Mouse (Mus musculus): ENCODE measurements around the gene Cadm1. TPM values are rescaled to one million over a fixed set of nuclear protein-coding genes. Genes with fewer than 3 reads are reported as not detected.
A peak's percentile ranks its signal among the peaks of the same experiment; 100 is the strongest.

Cadm1 gene
- polyA plus RNA-seq, 1 experiment from 2014 or later, result 206 TPM

- no peak for ATAC-seq
- 78% methylated on average over 8 of the region's 8 CpGs for WGBS
- Histone ChIP-seq H3K27me3 (replicated peaks; ENCODE audit: control insufficient read depth, insufficient read depth, low read length) (peaks cover 13% of the 10 kb centered on the region), H3K9me3 (replicated peaks; ENCODE audit: control insufficient read depth, low read length) (no peaks in the 10 kb centered on the region), H3K4me1 (ENCODE audit: control insufficient read depth, insufficient read depth, low read length) (no peaks in the 10 kb centered on the region), H3K36me3 (ENCODE audit: control insufficient read depth, insufficient read depth, low read length) (no peaks in the 10 kb centered on the region), H3K4me3 (ENCODE audit: low read depth, low read length) (no peak overlapping the region), H3K27ac (ENCODE audit: low read depth, low read length) (no peak overlapping the region), H3K4me2 (ENCODE audit: low read length) (no peak overlapping the region), H3K9ac (ENCODE audit: low read length) (no peak overlapping the region)
- no peak for DNase-seq (ENCODE audit: low spot score)
These were observed 361.7 kb downstream of the Cadm1 start for GRCm38 (mm10) chr9:47891721-47892120.

DNA sequence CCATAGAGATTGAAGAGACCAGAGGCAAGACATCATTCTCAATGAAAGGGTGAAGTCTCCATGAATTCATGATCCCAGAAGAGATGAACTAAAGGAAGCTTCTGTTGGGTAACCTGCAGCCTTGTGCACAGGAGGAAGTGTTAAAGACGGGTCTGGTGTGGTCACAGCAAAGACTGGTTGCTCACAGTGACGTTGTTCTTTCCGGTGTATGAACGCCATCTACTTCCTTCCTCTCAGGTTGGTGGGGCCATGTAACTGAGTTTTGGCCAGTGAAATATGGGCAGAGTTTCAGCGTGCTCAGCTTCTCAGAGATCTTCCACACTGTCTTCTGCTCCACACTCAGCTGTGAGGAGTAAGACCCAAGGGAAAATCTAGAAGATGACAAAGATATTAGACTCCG lies 363.0 kb downstream of the Cadm1 start:
- Histone ChIP-seq H3K27ac (ENCODE audit: low read depth, low read length) (no peak overlapping the region), H3K4me3 (ENCODE audit: low read depth, low read length) (no peak overlapping the region), H3K4me1 (ENCODE audit: control insufficient read depth, insufficient read depth, low read length) (no peaks in the 10 kb centered on the region), H3K9ac (ENCODE audit: low read length) (no peak overlapping the region), H3K27me3 (replicated peaks; ENCODE audit: control insufficient read depth, insufficient read depth, low read length) (peaks cover 21% of the 10 kb centered on the region), H3K4me2 (ENCODE audit: low read length) (no peak overlapping the region), H3K36me3 (ENCODE audit: control insufficient read depth, insufficient read depth, low read length) (no peaks in the 10 kb centered on the region), H3K9me3 (replicated peaks; ENCODE audit: control insufficient read depth, low read length) (no peaks in the 10 kb centered on the region)
- 93% methylated on average over 6 of the region's 6 CpGs for WGBS
- no peak for ATAC-seq
- DNase-seq (ENCODE audit: low spot score), result no peak

DNA sequence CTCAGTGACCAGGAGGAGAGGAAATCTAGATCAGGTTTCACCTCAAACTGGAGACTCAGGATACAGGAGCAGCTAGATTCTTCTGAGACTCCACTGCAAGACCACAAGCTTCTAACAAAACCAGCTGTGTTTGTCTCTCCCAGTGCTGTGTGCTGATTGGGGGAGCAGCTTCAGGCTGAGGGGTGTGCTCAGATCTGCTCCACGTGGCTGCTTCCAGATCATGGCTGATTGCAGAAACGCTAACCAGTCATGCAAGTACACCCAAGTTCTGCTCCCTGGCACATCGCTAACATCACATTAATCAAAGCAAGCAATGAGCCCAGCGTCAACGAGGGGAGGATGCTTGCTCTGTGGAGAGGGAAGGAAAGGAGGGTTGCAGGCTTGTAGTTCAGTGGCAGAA lies 364.1 kb downstream of the Cadm1 start:
- Histone ChIP-seq H3K9me3 (replicated peaks; ENCODE audit: control insufficient read depth, low read length) (no peaks in the 10 kb centered on the region), H3K9ac (ENCODE audit: low read length) (no peak overlapping the region), H3K27ac (ENCODE audit: low read depth, low read length) (no peak overlapping the region), H3K4me3 (ENCODE audit: low read depth, low read length) (no peak overlapping the region), H3K4me1 (ENCODE audit: control insufficient read depth, insufficient read depth, low read length) (no peaks in the 10 kb centered on the region), H3K27me3 (replicated peaks; ENCODE audit: control insufficient read depth, insufficient read depth, low read length) (peaks cover 28% of the 10 kb centered on the region), H3K36me3 (ENCODE audit: control insufficient read depth, insufficient read depth, low read length) (no peaks in the 10 kb centered on the region), H3K4me2 (ENCODE audit: low read length) (no peak overlapping the region)
- WGBS, result 54% methylated on average over 5 of the region's 5 CpGs
- ATAC-seq (no peak), DNase-seq (ENCODE audit: low spot score) (peak; percentile 30)

GRCm38 (mm10) chr9:47894661-47895060 lies 364.7 kb downstream of the Cadm1 start:
- Histone ChIP-seq H3K4me1 (ENCODE audit: control insufficient read depth, insufficient read depth, low read length) (no peaks in the 10 kb centered on the region), H3K27ac (ENCODE audit: low read depth, low read length) (no peak overlapping the region), H3K9ac (ENCODE audit: low read length) (no peak overlapping the region), H3K27me3 (replicated peaks; ENCODE audit: control insufficient read depth, insufficient read depth, low read length) (peaks cover 33% of the 10 kb centered on the region), H3K4me3 (ENCODE audit: low read depth, low read length) (no peak overlapping the region), H3K9me3 (replicated peaks; ENCODE audit: control insufficient read depth, low read length) (no peaks in the 10 kb centered on the region), H3K36me3 (ENCODE audit: control insufficient read depth, insufficient read depth, low read length) (no peaks in the 10 kb centered on the region), H3K4me2 (ENCODE audit: low read length) (no peak overlapping the region)
- WGBS, result 31% methylated on average over 7 of the region's 7 CpGs
- no peak for DNase-seq (ENCODE audit: low spot score)
- no peak for ATAC-seq

GRCm38 (mm10) chr9:47895121-47895520 lies 365.1 kb downstream of the Cadm1 start:
- no peak overlapping the region for H3K4me3 ChIP-seq (ENCODE audit: low read depth, low read length)
- H3K4me2 ChIP-seq (ENCODE audit: low read length), result no peak overlapping the region
- DNase-seq (ENCODE audit: low spot score) (no peak), ATAC-seq (no peak)
- H3K27ac ChIP-seq (ENCODE audit: low read depth, low read length), result no peak overlapping the region
- no peaks in the 10 kb centered on the region for H3K36me3 ChIP-seq (ENCODE audit: control insufficient read depth, insufficient read depth, low read length)
- no peaks in the 10 kb centered on the region for H3K9me3 ChIP-seq (replicated peaks; ENCODE audit: control insufficient read depth, low read length)
- H3K9ac ChIP-seq (ENCODE audit: low read length), result no peak overlapping the region
- no peaks in the 10 kb centered on the region for H3K4me1 ChIP-seq (ENCODE audit: control insufficient read depth, insufficient read depth, low read length)
- H3K27me3 ChIP-seq (replicated peaks; ENCODE audit: control insufficient read depth, insufficient read depth, low read length), result peaks cover 36% of the 10 kb centered on the region
- 8% methylated on average over 9 of the region's 9 CpGs for WGBS

DNA sequence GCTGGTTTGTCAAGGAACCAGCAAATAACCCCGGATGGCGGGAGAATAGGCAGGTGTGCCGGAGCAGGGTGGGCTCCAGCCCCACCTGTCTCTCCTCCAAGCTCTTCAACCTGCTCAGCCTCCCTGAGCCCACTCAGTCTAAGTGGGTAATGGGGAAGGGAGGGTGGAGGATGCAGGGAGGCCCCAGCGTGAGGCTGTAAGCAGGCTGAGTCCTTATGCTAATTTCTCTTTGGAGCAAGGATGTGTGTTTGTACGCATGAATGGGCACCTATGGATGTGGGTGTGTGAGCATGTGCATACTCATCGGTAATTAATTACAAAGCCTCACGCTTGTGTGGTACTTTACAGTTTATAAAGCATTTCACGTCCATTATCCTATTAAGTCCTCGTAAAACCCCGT lies 370.8 kb downstream of the Cadm1 start:
- ATAC-seq (peak; percentile 79), DNase-seq (ENCODE audit: low spot score) (peak; percentile 87)
- WGBS, result 14% methylated on average over 10 of the region's 10 CpGs
- Histone ChIP-seq H3K36me3 (ENCODE audit: control insufficient read depth, insufficient read depth, low read length) (no peaks in the 10 kb centered on the region), H3K9ac (ENCODE audit: low read length) (no peak overlapping the region), H3K27me3 (replicated peaks; ENCODE audit: control insufficient read depth, insufficient read depth, low read length) (peaks cover 44% of the 10 kb centered on the region), H3K4me3 (ENCODE audit: low read depth, low read length) (no peak overlapping the region), H3K27ac (ENCODE audit: low read depth, low read length) (no peak overlapping the region), H3K9me3 (replicated peaks; ENCODE audit: control insufficient read depth, low read length) (no peaks in the 10 kb centered on the region), H3K4me2 (ENCODE audit: low read length) (no peak overlapping the region), H3K4me1 (ENCODE audit: control insufficient read depth, insufficient read depth, low read length) (peaks cover 32% of the 10 kb centered on the region)

GRCm38 (mm10) chr9:47903661-47904060 lies 373.7 kb downstream of the Cadm1 start:
- Histone ChIP-seq H3K27me3 (replicated peaks; ENCODE audit: control insufficient read depth, insufficient read depth, low read length) (peaks cover 48% of the 10 kb centered on the region), H3K9me3 (replicated peaks; ENCODE audit: control insufficient read depth, low read length) (no peaks in the 10 kb centered on the region)

DNA sequence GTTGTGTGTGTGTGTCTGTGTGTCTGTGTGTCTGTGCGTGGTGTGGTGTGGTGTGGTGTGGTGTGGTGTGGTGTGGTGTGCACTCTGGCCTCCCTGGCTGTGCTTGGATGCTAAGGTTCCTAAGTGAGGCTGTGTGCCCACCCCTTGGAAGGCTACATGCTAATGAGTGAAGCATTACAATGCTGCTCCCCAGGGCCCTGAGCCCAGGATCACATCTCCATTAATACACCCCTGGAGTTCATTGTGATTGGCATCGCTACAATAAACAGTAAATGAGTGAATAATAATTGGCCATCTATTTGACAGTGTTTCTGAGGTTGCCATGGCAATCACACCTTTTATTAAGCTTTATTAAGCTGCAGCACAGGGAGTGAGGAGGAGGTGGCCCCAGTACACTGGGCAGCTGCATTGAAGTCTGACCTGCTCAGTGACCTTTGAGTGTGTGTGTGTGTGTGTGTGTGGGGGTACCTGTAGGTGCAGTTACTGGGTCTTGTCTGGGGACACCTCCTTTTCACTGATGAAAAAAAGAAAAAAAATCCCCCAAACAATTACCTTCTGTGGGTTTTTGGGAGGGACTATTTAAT lies 374.5 kb downstream of the Cadm1 start:
- no peak overlapping the region for H3K27ac ChIP-seq (ENCODE audit: low read depth, low read length)
- H3K27me3 ChIP-seq (replicated peaks; ENCODE audit: control insufficient read depth, insufficient read depth, low read length), result peaks cover 45% of the 10 kb centered on the region
- no peak overlapping the region for H3K4me2 ChIP-seq (ENCODE audit: low read length)
- peak; percentile 80 for ATAC-seq
- no peak overlapping the region; the same call in 1 of the 2 replicates for H3K9ac ChIP-seq (ENCODE audit: low read length)
- no peaks in the 10 kb centered on the region for H3K9me3 ChIP-seq (replicated peaks; ENCODE audit: control insufficient read depth, low read length)
- H3K4me1 ChIP-seq (ENCODE audit: control insufficient read depth, insufficient read depth, low read length), result peaks cover 37% of the 10 kb centered on the region
- DNase-seq (ENCODE audit: low spot score), result peak; percentile 88
- no peak overlapping the region for H3K4me3 ChIP-seq (ENCODE audit: low read depth, low read length)
- H3K36me3 ChIP-seq (ENCODE audit: control insufficient read depth, insufficient read depth, low read length), result no peaks in the 10 kb centered on the region
- WGBS, result 8% methylated on average over 2 of the region's 2 CpGs

More at GRCm38 (mm10) chr9:47903661-47904060, 373.7 kb downstream of the Cadm1 start:
- no peak overlapping the region for H3K4me2 ChIP-seq (ENCODE audit: low read length)
- DNase-seq (ENCODE audit: low spot score), result no peak
- no peak overlapping the region for H3K9ac ChIP-seq (ENCODE audit: low read length)
- no peaks in the 10 kb centered on the region for H3K36me3 ChIP-seq (ENCODE audit: control insufficient read depth, insufficient read depth, low read length)
- no peak overlapping the region for H3K4me3 ChIP-seq (ENCODE audit: low read depth, low read length)
- H3K4me1 ChIP-seq (ENCODE audit: control insufficient read depth, insufficient read depth, low read length), result peaks cover 33% of the 10 kb centered on the region
- H3K27ac ChIP-seq (ENCODE audit: low read depth, low read length), result 0 out of 2 replicates have a peak overlapping the region, but pooled peaks have one; percentile 5
- 42% methylated on average over 7 of the region's 7 CpGs for whole genome bisulfite sequencing
- ATAC-seq, result no peak

GRCm38 (mm10) chr9:47906521-47906920 lies 376.5 kb downstream of the Cadm1 start:
- H3K36me3 ChIP-seq (ENCODE audit: control insufficient read depth, insufficient read depth, low read length), result no peaks in the 10 kb centered on the region
- 59% methylated on average over 6 of the region's 6 CpGs for WGBS
- H3K9me3 ChIP-seq (replicated peaks; ENCODE audit: control insufficient read depth, low read length), result no peaks in the 10 kb centered on the region
- H3K27me3 ChIP-seq (replicated peaks; ENCODE audit: control insufficient read depth, insufficient read depth, low read length), result peaks cover 39% of the 10 kb centered on the region
- no peak for ATAC-seq
- H3K4me3 ChIP-seq (ENCODE audit: low read depth, low read length), result no peak overlapping the region
- H3K4me2 ChIP-seq (ENCODE audit: low read length), result no peak overlapping the region
- DNase-seq (ENCODE audit: low spot score), result no peak
- H3K4me1 ChIP-seq (ENCODE audit: control insufficient read depth, insufficient read depth, low read length), result peaks cover 41% of the 10 kb centered on the region
- no peak overlapping the region for H3K9ac ChIP-seq (ENCODE audit: low read length)
- no peak overlapping the region for H3K27ac ChIP-seq (ENCODE audit: low read depth, low read length)
